Mouse (Mus musculus) adrenal gland, postnatal 25 days (tissue): ENCODE measurements around the gene Arhgap36. TPM values are rescaled to one million over a fixed set of nuclear protein-coding genes. Genes with fewer than 3 reads are reported as not detected.

Experiments
- DNase-seq: peaks from one replicate; pipeline ENCODE4 v3.0.0; 2021; ENCODE audit warnings: mixed read lengths
- long read RNA-seq: library from polyadenylated mRNA; stranded (forward); transcript quantifications from one replicate; pipeline ENCODE4 v2.0.0, GENCODE M21; 2021
- total RNA-seq: library from RNA; stranded (reverse); gene quantifications from 2 replicates; pipeline ENCODE4 v1.2.3, GENCODE M21; 2021

The Arhgap36 gene
- 0.43 TPM in 1 of 2 replicates, not detected in the other for total RNA-seq
- long read RNA-seq, partial matches to known transcripts: 1 of 1 reads
- long read RNA-seq, other reads (novel, unspliced or antisense): 0 of 1 reads

DNA sequence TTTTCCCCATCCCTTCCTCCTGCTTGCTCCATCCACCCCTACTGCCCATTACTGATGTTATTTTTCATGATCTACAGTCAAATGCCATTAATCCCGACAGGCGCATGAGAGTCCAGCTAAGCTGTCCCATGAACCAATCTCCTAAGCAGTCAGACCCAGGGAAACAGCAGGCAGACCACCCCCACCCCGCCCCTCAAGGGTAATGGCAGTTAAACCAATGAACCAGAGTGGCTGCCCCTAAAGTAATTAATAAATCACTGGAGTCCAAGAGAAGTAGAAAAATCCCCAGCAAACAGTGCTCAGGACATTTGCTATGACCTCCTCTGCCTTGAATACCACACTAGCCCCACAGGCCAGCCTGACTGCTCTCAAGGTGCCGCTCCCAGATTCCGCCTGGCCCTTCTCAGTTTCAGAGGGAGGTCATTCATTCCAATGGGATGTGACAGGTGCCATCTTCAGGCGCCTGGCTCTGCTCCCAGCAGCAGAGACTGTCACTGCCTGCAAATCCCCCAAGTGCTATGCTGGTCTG lies at the start of gene Arhgap36:
Gene Arhgap36 (plus strand): TSS at position 504 of the 529 bp plus-strand sequence.
- DNase-seq: no peak

GRCm38 (mm10) chrX:49457781-49458180 lies 6.0 kb upstream of the Arhgap36 start:
- no peak for DNase-seq

DNA sequence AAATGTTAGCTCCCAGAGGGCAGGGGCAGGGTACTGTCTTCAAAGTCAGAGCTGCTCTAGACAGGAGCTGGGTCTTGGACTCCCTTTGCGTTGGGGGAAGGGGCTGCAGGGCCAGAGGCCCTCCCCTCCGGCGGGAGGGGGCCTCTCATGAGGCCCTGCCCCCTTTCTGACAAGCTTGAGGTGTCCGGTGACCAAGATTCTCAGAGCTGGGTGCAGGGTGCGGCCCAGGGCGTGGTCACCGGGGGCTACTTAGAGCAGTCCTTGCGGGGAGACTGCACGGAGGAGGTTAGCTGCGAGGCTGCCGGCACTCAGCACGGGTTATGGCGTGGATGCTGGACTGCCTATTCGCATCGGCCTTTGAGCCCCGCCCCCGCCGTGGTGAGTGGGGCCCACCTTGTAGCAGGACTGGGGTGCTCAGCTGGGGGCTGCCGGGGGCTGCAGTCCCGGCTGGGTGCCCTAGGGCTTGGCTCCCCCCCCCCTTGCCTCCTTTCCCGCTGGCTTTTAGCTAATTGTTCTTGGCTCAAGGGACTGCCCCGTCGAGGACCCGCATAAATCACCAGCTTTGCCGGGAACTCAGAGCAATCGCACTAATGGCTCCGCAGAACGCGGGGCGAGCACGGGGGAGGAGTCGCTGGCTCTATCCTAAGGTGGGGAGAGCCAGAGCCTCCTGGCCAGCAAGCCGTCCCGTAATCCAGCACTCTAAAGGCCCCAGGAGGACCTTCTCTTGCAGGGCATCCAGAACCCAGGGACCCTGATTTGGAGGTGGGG lies 6.7 kb downstream of the Arhgap36 start:
- peak; percentile 3 for DNase-seq

DNA sequence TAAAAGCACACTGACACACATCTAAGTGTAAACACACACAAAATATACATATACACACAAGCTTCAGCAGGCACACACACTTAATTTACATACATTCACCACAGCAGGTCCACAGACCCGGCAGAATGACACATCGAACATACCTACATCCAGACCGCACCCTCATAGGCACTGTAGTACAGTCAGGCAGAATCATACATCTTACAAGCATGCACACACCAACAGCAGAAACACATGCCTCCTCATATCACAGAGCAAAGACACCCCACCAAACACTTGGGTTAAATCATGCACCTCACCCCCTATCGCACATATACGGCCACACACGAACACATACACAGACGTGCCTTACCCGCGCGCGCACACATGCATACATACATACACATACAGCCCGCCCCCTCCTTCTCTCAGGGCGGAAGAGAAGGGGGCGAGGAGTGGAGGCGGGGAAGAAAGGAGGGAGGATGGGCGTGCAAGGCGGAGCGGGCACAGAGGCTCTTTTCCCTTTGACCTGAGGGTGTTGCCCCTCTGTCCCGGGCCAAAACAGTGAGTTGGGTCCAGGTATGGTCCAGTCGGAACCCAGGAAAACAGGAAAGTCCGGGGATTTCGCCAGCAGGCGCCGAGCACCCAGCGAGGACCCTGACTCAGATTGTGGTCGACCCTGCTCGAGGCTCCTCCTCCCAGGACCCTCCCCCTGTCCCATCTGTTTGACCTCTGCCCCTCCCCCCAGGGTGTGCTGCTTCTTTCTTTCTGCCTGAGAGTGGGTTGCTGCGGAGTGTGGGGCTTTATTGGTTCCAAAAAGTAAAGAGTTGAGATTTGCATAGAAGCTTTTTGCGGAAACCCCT lies 16.4 kb downstream of the Arhgap36 start:
- DNase-seq: no peak

GRCm38 (mm10) chrX:49480846-49481245 lies 17.1 kb downstream of the Arhgap36 start:
- no peak for DNase-seq

GRCm38 (mm10) chrX:49489141-49489540 lies 25.4 kb downstream of the Arhgap36 start:
- no peak for DNase-seq

- DNase-seq: no peak
Observed at GRCm38 (mm10) chrX:49493739-49494449, 30.1 kb downstream of the Arhgap36 start.

Other genes with a start within 250 kb of the Arhgap36 start
- gene Enox2, start 175.7 kb upstream of the Arhgap36 start, total RNA-seq: 15.8 and 24.3 TPM in 2 replicates
- not detected in 2 replicates for gene Olfr1320, start 208.4 kb downstream of the Arhgap36 start, total RNA-seq